Mouse (Mus musculus) neural tube, embryonic 11.5 days (tissue): Measurements from ENCODE around the gene Map1b. TPM values are rescaled to one million over a fixed set of nuclear protein-coding genes. Genes with fewer than 3 reads are reported as not detected.

Experiments
- ATAC-seq: fragments of 200-750 bp; cut with Nextera tagmentation; 2 replicates; pipeline ENCODE4 v1.8.0; 2017; ENCODE audit warnings: moderate number of reproducible peaks, mild to moderate bottlenecking, moderate TSS enrichment, moderate library complexity; ENCODE audit not compliant: insufficient read depth, low FRiP score, low TSS enrichment
- DNase-seq: peaks from one replicate; pipeline ENCODE4 v3.0.0-alpha.2; 2015; ENCODE audit warnings: low spot score
- H3K27ac ChIP-seq: fragments of 300-500 bp; sonication (generic); 2 replicates; pipeline ENCODE4 v1.5.1; 2014; ENCODE audit warnings: low read depth, mild to moderate bottlenecking, low read length
- H3K27me3 ChIP-seq: fragments of 300-500 bp; sonication (generic); 2 replicates; pipeline ENCODE4 v1.6.1; 2014; ENCODE audit warnings: mild to moderate bottlenecking, low read length, mixed read lengths; ENCODE audit not compliant: control insufficient read depth, insufficient read depth
- H3K36me3 ChIP-seq: fragments of 300-500 bp; sonication (generic); 2 replicates; pipeline ENCODE4 v1.6.1; 2014; ENCODE audit warnings: mild to moderate bottlenecking, low read length, moderate library complexity, mixed read lengths; ENCODE audit not compliant: control insufficient read depth, insufficient read depth
- H3K4me1 ChIP-seq: fragments of 300-500 bp; sonication (generic); 2 replicates; pipeline ENCODE4 v1.6.1; 2014; ENCODE audit warnings: low read length, mixed read lengths; ENCODE audit not compliant: control insufficient read depth, insufficient read depth
- H3K4me2 ChIP-seq: fragments of 300-500 bp; sonication (generic); 2 replicates; pipeline ENCODE4 v1.6.1; 2014; ENCODE audit warnings: low read depth, mild to moderate bottlenecking, moderate library complexity
- H3K4me3 ChIP-seq: fragments of 300-500 bp; sonication (generic); 2 replicates; pipeline ENCODE4 v1.5.1; 2014; ENCODE audit warnings: low read depth, low read length
- H3K9ac ChIP-seq: fragments of 300-500 bp; sonication (generic); 2 replicates; pipeline ENCODE4 v1.6.1; 2014; ENCODE audit warnings: mild to moderate bottlenecking, low read length
- H3K9me3 ChIP-seq: fragments of 300-500 bp; sonication (generic); 2 replicates; pipeline ENCODE4 v1.6.1; 2016; ENCODE audit warnings: low read length; ENCODE audit not compliant: control insufficient read depth
- WGBS: fragments of 180-500 bp; shearing (Covaris S2); extraction: QIAGEN DNeasy Blood & Tissue Kit; methylation state at CpG from one replicate; pipeline ENCODE4 v1.1.7; 2014; 5-methylcytosine and 5-hydroxymethylcytosine counted together
- polyA plus RNA-seq: library from polyadenylated mRNA; unstranded; fragments of >200 nt; fragmentation: Nextera tagmentation; extraction: Ambion mirVana; gene quantifications from 2 replicates; pipeline ENCODE4 v1.2.1, GENCODE M21; 2014

Map1b gene
- polyA plus RNA-seq, 1 experiment from 2014 or later: 870 TPM

- ATAC-seq: no peak; the same call in 1 of the 2 replicates
- H3K4me3 ChIP-seq: no peak overlapping the region
- 82% methylated on average over 12 of the region's 12 CpGs for WGBS
- no peaks in the 10 kb centered on the region for H3K9me3 ChIP-seq
- H3K9ac ChIP-seq: no peak overlapping the region
- no peaks in the 10 kb centered on the region for H3K27me3 ChIP-seq
- no peak overlapping the region for H3K4me2 ChIP-seq
- H3K4me1 ChIP-seq: no peaks in the 10 kb centered on the region
- DNase-seq: no peak
- H3K36me3 ChIP-seq: 0 out of 2 replicates have a peak, but pooled peaks cover 2% of the 10 kb centered on the region
- H3K27ac ChIP-seq: no peak overlapping the region
Observed at GRCm38 (mm10) chr13:99458658-99459386, 57.5 kb downstream of the Map1b start.

- no peak for DNase-seq
- H3K9me3 ChIP-seq: no peaks in the 10 kb centered on the region
- no peaks in the 10 kb centered on the region for H3K4me1 ChIP-seq
- H3K27me3 ChIP-seq: no peaks in the 10 kb centered on the region
- no peak overlapping the region for H3K4me2 ChIP-seq
- no peak overlapping the region for H3K9ac ChIP-seq
- 95% methylated on average over 7 of the region's 7 CpGs for whole genome bisulfite sequencing
- ATAC-seq: no peak
- H3K36me3 ChIP-seq: no peaks in the 10 kb centered on the region
- H3K4me3 ChIP-seq: no peak overlapping the region
- no peak overlapping the region for H3K27ac ChIP-seq
Observed at GRCm38 (mm10) chr13:99454977-99455376, 61.4 kb downstream of the Map1b start.

DNA sequence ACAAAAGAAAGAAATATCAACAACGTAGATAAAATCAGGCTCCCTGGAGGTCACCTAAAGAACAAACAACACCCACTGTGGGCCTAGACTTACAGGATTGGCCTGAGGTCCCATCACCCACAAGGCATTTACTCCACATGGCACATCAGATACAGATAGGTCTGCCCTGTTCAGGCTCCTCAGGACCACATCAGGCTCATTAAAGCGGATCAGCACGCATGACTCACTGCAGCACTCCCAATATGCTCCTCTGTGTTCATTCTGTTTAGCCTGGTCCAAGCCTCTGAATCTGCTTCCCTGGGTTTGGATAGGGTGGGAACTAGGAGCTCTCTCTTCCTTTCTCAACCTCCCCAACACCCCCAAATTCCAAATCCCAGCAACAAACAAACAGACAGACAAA lies 63.9 kb downstream of the Map1b start:
- ATAC-seq (no peak), DNase-seq (no peak)
- no peak overlapping the region for H3K4me2 ChIP-seq
- no peak overlapping the region for H3K9ac ChIP-seq
- no peak overlapping the region for H3K4me3 ChIP-seq
- no peaks in the 10 kb centered on the region for H3K27me3 ChIP-seq
- no peaks in the 10 kb centered on the region for H3K9me3 ChIP-seq
- H3K27ac ChIP-seq: no peak overlapping the region
- no peaks in the 10 kb centered on the region for H3K36me3 ChIP-seq
- H3K4me1 ChIP-seq: peaks cover 8% of the 10 kb centered on the region
- 92% methylated on average over 3 of the region's 3 CpGs for WGBS

- H3K4me2 ChIP-seq: no peak overlapping the region
- H3K27me3 ChIP-seq: no peaks in the 10 kb centered on the region
- 90% methylated on average over 5 of the region's 5 CpGs for WGBS
- no peaks in the 10 kb centered on the region for H3K9me3 ChIP-seq
- no peak overlapping the region for H3K4me3 ChIP-seq
- DNase-seq (no peak), ATAC-seq (no peak)
- no peak overlapping the region for H3K9ac ChIP-seq
- H3K36me3 ChIP-seq: no peaks in the 10 kb centered on the region
- peaks cover 18% of the 10 kb centered on the region for H3K4me1 ChIP-seq
- H3K27ac ChIP-seq: no peak overlapping the region
Observed at GRCm38 (mm10) chr13:99451276-99451675, 65.1 kb downstream of the Map1b start.

- Histone ChIP-seq H3K4me3 (no peak overlapping the region), H3K4me1 (peaks cover 23% of the 10 kb centered on the region), H3K4me2 (no peak overlapping the region), H3K9ac (no peak overlapping the region), H3K9me3 (no peaks in the 10 kb centered on the region), H3K36me3 (no peaks in the 10 kb centered on the region), H3K27ac (no peak overlapping the region), H3K27me3 (no peaks in the 10 kb centered on the region)
- whole genome bisulfite sequencing: 91% methylated on average over 7 of the region's 7 CpGs
- DNase-seq: no peak
- ATAC-seq: no peak
Observed at GRCm38 (mm10) chr13:99450766-99451165, 65.6 kb downstream of the Map1b start.

DNA sequence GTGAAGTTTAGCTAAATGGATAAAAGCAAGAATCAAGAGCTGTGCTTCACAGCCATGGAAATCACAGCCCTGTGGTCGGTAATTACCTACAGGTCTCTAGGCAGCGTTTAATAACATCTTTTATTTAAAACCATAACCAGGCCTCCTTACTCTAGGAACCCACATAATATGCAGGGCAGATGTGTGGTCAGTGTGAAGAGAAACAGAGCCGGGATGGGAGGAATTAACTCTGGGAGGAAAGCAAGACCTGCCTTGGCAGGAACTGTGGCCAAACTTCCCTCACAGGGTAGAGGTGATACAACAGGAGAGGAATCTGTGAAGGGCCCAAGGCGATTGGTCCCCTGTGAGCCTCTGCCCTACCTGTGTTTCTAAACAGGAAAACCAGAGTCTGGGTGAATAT lies 66.8 kb downstream of the Map1b start:
- no peak overlapping the region for H3K4me3 ChIP-seq
- peaks cover 32% of the 10 kb centered on the region for H3K4me1 ChIP-seq
- H3K36me3 ChIP-seq: no peaks in the 10 kb centered on the region
- H3K9me3 ChIP-seq: no peaks in the 10 kb centered on the region
- H3K27me3 ChIP-seq: no peaks in the 10 kb centered on the region
- H3K9ac ChIP-seq: no peak overlapping the region
- no peak for DNase-seq
- H3K4me2 ChIP-seq: no peak overlapping the region
- ATAC-seq: no peak
- H3K27ac ChIP-seq: no peak overlapping the region
- WGBS: 87% methylated on average over 4 of the region's 4 CpGs

DNA sequence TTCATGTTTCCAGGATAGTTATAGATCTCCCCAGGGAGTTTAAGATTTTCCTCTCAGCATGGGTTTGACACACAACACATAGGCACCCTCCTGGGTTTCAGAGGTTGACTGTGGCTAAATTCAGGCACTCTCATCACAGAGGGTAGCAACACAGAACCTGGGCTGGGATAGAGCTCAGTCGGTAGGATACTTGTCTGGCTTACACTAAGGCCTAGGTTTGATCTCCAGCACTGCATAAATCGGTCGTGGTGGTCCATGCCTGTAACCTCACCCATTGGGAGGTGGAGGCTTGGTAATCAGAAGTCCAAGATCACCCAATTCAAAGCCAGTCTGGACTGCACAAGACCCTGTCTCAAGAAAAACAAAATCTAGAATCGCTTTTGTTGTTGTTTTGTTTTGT lies 68.1 kb downstream of the Map1b start:
- no peak overlapping the region for H3K27ac ChIP-seq
- peaks cover 33% of the 10 kb centered on the region for H3K4me1 ChIP-seq
- H3K4me3 ChIP-seq: no peak overlapping the region
- DNase-seq: no peak
- H3K27me3 ChIP-seq: no peaks in the 10 kb centered on the region
- H3K9ac ChIP-seq: no peak overlapping the region
- no peaks in the 10 kb centered on the region for H3K9me3 ChIP-seq
- no peak overlapping the region for H3K4me2 ChIP-seq
- ATAC-seq: no peak
- no peaks in the 10 kb centered on the region for H3K36me3 ChIP-seq
- WGBS: 36% methylated on average over 4 of the region's 4 CpGs

DNA sequence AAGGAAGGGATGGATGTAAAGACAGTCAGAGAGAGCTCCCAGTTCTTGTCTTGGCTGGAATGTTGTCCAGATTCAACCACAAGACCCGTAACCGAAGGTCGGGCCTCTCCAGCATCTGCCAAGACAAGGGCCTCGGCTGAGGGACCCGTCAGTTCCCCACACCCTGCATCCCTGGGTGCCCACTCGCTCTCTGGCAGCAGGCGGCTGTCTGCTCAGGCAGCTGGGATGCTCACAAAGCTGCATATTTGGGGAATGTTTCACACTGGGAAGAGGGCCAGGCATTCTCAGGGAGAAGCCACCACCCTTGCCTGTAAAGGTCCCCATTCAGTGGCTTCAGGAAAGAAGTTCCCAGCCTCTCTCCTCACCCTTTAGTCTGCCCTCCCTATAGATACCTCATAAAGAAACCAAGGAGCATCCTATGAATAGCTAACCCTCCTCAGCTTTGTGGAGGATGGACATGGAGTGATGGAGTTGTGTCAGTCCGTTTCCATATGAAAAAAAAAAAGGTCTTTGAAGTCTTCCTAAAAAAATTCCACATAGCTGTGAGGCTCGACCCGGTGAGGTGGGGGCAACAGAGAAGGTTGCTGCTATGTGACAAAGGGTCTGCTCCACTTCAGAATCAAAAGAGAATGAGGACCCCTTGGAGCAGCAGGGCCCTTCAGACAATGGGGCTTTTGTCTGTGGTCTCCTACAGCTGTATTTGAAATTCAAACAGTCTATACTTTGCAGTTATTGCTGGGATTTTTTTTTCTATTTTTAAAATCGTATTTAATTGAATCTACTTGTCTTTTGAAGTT lies 68.7 kb downstream of the Map1b start:
- no peak overlapping the region for H3K4me3 ChIP-seq

DNA sequence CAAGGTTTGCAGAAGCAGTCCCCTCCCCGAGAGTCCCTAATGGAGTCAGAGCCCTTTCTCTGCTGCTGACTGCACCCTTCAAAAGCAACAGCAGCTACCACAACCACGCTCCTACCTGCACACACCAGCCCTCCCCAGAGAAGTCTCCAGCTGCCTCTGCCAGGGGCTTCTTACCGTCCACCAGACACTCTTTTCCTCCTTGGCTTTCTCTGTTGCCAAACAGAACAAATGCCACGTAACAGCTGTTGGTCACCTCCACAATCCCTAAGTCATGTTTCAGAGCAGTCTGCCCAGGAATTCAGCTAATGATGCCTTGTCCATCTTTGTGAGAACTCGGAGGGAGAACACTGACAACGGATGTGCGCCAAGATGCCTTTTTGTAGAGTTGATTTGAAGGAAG lies 69.3 kb downstream of the Map1b start:
- H3K4me1 ChIP-seq: peaks cover 39% of the 10 kb centered on the region
- H3K9me3 ChIP-seq: no peaks in the 10 kb centered on the region
- no peak for ATAC-seq
- no peaks in the 10 kb centered on the region for H3K27me3 ChIP-seq
- peak overlapping the region; percentile 10 for H3K4me2 ChIP-seq
- no peaks in the 10 kb centered on the region for H3K36me3 ChIP-seq
- H3K27ac ChIP-seq: peak overlapping the region; percentile 85
- peak overlapping the region; percentile 41 for H3K9ac ChIP-seq
- 73% methylated on average over 7 of the region's 7 CpGs for WGBS
- DNase-seq: no peak
- no peak overlapping the region for H3K4me3 ChIP-seq

More for the DNA sequence above, 68.7 kb downstream of the Map1b start:
- no peaks in the 10 kb centered on the region for H3K36me3 ChIP-seq
- peak; percentile 52 for DNase-seq
- H3K4me2 ChIP-seq: peak overlapping the region; percentile 10
- H3K27ac ChIP-seq: peak overlapping the region; percentile 85
- H3K27me3 ChIP-seq: no peaks in the 10 kb centered on the region
- H3K9ac ChIP-seq: peak overlapping the region; percentile 41
- H3K9me3 ChIP-seq: no peaks in the 10 kb centered on the region
- no peak for ATAC-seq
- peaks cover 33% of the 10 kb centered on the region for H3K4me1 ChIP-seq
- 33% methylated on average over 11 of the region's 11 CpGs for WGBS
